Mouse (Mus musculus) embryo, embryonic 10.5 days (tissue): ENCODE results near the gene Dnaic2.

Source experiments
- DNase-seq: peaks from one replicate; pipeline ENCODE4 v3.0.0-alpha.2; 2015; ENCODE audit warnings: low spot score

The Dnaic2 gene

GRCm38 (mm10) chr11:114747564-114748138 lies 20.4 kb downstream of the Dnaic2 start:
- DNase-seq, result no peak

- DNase-seq, result peak; percentile 84
Measured at GRCm38 (mm10) chr11:114764820-114765818, 37.9 kb downstream of the Dnaic2 start, which contains the start of gene Kif19a. Kif19a (plus strand) TSS chr11:114765388.

GRCm38 (mm10) chr11:114769911-114770310 lies 42.7 kb downstream of the Dnaic2 start:
- no peak for DNase-seq

- no peak for DNase-seq
Measured at GRCm38 (mm10) chr11:114771896-114772295, 44.7 kb downstream of the Dnaic2 start.

- DNase-seq, result no peak
Measured at GRCm38 (mm10) chr11:114780076-114780475, 52.9 kb downstream of the Dnaic2 start.

- no peak for DNase-seq
Measured at GRCm38 (mm10) chr11:114785892-114786291, 58.7 kb downstream of the Dnaic2 start.

DNA sequence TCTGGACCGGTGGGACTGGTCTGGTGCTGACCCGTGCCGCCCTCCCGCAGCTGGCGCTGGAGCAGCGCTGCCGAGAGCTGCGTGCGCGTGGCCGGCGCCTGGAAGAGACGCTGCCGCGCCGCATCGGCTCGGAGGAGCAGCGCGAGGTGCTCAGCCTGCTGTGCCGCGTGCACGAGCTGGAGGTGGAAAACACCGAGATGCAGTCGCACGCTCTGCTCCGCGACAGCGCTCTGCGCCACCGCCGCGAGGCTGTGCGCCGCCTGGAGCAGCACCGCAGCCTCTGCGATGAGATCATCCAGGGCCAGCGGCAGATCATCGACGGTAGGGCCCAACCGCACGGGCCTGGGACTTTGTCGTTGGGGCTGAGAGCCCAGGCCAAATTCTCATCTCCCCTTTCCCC lies 59.1 kb downstream of the Dnaic2 start:
- peak; percentile 45 for DNase-seq

GRCm38 (mm10) chr11:114787611-114788010 lies 60.4 kb downstream of the Dnaic2 start:
- DNase-seq, result no peak

DNA sequence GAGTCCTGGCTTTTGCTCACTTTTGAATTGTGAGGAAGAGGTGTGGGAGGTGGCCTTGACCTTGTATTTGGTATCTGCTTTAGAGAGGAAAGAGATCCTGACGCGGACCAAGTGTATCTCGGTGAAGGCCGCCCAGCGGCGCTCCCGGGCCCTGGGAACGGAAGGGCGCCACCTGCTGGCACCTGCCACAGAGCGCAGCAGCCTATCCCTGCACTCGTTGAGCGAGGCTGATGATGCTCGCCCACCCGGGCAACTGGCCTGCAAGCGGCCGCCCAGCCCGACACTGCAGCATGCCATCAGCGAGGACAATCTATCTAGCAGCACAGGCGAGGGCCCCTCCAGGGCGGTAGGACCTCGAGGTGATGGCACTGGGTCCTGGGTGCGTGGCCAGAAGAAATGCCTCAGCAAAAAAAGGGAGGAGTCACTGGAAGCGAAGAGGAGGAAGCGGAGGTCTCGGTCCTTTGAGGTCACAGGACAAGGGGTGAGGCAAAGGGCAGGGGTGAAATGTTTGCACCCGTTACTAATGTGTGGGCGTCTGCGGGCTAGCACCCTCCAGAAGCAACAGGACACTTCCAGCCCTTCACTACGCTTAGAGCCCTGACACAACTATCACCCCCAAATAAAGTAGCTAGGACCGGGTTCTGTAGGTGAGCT lies 62.0 kb downstream of the Dnaic2 start:
- peak; percentile 90 for DNase-seq

DNA sequence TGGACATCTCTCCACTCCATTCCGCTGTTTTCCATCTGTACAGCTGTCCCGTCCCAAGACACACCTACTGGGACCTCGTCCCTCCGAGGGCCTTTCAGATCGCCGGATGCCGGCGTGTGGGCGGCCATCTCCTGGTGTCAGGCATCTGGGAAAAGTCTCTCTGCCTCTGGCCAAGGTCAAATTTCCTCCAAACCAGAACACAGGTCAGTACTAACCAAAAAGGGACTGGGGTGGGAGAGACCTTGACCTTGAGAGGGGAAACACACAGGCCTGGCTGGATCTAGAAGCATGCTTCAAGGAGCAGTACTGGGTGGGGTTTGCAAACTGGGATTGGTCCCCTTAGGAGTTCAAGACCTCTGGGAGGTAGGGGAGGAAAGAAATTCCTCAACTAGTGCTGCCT lies 62.5 kb downstream of the Dnaic2 start:
- no peak for DNase-seq

DNA sequence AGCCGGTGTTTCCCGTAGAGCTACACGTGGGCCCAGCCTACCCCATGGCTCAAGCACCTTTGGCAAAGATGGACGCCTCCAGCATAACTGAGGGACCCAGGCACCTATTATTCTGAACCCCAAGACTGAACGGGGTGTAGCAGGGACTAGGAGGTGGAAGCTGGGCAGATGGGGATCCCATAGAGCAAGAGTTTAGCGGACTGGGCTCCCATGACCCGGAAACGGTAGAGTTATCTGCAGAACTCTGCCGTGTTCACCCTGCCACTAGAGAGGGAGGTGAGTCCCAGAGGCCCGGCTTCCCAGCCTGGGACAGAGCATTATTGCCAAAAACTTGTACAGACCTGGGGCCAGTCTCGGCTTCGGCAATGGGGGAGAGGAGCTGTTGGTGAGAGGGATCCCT lies 63.0 kb downstream of the Dnaic2 start:
- DNase-seq, result no peak

DNA sequence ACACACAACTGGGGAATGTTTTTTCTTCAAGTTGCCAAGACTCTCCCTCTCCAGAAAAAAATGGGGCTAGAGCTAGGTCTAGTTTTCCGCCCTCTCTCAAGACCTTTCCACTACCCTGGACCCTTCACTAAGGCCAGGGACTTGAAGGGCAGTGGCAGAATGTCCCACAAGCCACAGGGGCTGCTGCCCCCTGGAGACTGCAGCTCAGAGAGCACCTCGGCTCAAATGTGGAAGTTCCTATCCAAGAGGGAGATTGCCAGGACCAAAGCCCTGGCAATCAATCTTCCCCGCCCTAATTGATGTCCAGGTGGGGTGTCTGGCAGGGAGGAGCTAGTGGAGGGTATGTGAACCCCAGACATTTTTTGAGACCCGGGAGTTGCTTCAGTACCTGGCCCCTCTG lies 63.6 kb downstream of the Dnaic2 start:
- no peak for DNase-seq

GRCm38 (mm10) chr11:114791351-114791889 lies 64.2 kb downstream of the Dnaic2 start:
- no peak for DNase-seq

DNA sequence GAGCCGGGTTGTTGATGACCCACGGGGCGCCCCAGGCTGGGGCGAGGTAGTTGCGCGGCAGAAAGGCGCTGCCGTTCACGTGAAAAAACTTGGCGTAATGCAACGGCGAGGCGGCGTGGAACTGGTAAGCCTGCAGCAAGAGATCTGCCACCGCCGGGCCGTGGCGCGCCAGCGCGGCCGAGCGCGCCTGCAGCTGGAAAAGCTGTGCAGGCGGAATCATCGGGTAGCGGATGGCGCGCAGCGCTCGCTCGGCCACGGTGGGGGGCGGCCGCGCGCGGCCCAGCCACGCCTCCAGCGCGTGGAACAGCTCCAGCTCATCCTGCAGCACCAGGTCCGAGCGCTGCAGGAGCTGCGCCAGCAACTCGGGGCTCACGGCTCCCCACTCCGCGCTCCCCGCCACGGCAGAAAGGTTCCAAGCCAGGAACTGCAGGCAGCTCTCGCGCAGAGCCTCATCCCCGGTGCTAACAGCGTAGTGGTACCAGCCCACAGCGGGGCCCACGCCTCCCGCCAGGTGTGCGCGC lies 64.7 kb downstream of the Dnaic2 start:
- no peak for DNase-seq

DNA sequence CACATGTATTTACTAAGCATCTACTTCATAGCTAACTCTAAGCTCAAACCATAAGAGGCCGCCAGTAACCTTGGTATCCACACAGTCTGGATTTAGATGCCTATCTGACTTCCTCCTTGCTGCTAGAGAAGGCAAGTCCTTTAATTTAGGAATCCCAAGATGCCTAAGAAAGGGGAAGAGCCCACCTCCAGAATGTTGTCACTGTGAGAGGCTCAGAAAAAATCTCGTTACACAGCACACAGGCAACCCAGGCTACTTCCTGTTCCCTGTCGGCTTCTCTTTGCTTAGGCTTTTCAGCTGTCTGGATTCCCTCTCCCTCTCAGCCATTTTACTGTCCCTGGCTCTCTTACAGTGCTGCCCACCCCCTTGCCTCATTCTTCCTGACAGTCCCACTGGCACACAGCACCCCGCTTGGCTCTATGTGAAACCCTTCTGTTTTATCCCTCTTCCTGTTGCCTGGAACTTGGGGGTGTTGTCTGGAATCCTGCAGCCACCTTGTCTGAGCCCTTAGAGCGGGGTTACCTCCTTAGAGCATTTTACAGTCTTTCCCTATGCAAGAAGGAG lies 65.8 kb downstream of the Dnaic2 start:
- no peak for DNase-seq

- no peak for DNase-seq
Measured at GRCm38 (mm10) chr11:114793868-114794545, 66.8 kb downstream of the Dnaic2 start.

- DNase-seq, result no peak
Measured at GRCm38 (mm10) chr11:114794691-114795090, 67.5 kb downstream of the Dnaic2 start.

GRCm38 (mm10) chr11:114795231-114795746 lies 68.1 kb downstream of the Dnaic2 start:
- DNase-seq, result peak; percentile 90

DNA sequence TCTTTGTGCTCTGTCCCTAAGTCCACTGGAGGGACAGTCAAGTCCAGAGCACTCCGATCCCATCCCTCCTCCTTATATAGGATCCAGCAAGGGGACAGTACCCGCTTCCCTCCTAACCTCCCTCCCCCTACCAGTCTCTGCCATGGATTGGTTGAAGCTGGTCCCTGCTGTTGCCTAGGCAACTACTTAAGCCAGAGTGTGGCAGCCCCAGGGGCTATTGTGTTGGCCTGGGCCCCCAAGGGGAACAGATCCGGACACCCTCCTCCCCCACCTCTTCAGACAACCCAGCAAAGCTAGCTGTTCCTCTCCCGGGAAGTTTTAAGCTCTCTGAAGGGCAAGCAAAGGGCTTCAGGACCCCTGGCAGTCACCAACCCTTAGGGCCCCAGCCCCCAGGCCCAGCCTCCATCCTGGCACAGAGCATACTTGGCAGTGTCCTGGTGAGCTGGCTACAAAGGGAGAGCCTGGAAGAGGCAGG lies 68.7 kb downstream of the Dnaic2 start, which contains the start of gene Btbd17:
Gene Btbd17 (minus strand): TSS at position 98 of the 475 bp plus-strand sequence.
- peak; percentile 86 for DNase-seq

GRCm38 (mm10) chr11:114797176-114797575 lies 70.0 kb downstream of the Dnaic2 start:
- no peak for DNase-seq

DNA sequence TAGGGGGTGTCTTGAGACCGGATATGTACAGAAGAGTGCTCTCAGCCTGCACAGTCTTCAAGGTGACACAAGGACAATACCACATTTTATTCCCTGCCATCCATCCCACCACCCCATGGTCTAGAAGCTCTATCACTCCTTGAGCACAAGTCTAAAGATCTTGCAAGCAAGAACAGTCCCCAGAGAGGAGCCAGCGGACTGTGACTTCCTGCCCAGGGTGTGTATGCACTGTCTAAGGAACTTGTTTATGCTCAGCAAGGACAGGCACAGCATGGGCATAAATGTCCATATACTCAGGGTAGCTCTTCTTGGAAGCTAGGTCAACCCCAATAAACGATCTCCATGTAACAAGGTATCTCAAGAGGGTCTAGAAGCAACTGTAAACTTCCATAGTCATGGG lies 70.8 kb downstream of the Dnaic2 start:
- DNase-seq, result no peak
